Mouse (Mus musculus) E14TG2a.4 (cell line): ENCODE results near the gene Rpa1.

ENCODE experiments used
- CTCF ChIP-seq: conservative IDR thresholded peaks from 2 replicates; pipeline ENCODE4 v1.5.1; 2014; ENCODE audit warnings: low read length
- NANOG ChIP-seq: IDR thresholded peaks from 2 replicates; pipeline ENCODE4 v1.6.1; 2014; ENCODE audit warnings: borderline replicate concordance, low read length, mixed read lengths
- POU5F1 ChIP-seq: IDR thresholded peaks from 2 replicates; pipeline ENCODE4 v1.6.1; 2014; ENCODE audit warnings: low read length, borderline replicate concordance

- TF ChIP-seq CTCF = no peak
- TF ChIP-seq NANOG = no peak
- no peak for TF ChIP-seq POU5F1
Measured at GRCm38 (mm10) chr11:75278115-75278514, 70.0 kb downstream of the Rpa1 start.
